Comparison of ENCODE assay signal across 16 mouse cellular contexts in the genomic region with DNA sequence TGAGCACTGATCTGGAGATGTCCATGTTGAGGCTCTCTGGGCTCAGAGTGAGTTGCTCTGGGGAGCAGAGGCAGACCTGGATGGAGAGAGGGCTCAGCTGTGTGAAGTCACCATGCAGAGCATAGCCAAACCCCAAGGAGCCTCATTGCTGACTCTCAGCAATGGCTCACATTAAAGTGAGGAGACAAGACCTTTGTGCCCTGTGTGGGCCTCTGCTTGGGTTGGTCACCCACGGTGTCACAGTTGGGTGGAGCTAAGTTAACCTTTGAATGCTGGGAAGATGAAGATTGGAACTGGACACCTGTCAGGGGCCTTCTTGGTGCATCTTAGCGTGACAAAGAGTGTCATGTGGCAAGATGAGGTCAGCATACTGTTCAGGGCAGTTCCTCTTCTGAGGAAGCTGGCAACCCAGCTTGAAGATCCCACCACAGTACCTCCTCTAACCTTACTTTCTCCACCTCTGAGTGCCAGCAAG. TPM values are rescaled to one million over a fixed set of nuclear protein-coding genes. Genes with fewer than 3 reads are reported as not detected.
DNase-seq lines count a peak whose midpoint lies in the region; TF ChIP-seq lines count a peak whose summit lies in the region.
"Had no signal": no experiment of that assay in that cellular context is flagged by ENCODE, and none has a peak within 500 bp of the region (broad histone marks: within the 10 kb centered on the region; RNA-seq: fewer than 3 reads in every experiment).

No protein-coding gene starts in this region.

- peak; percentile 48 for DNase-seq in kidney, adult 18-20 months
- peak; percentile 34 for DNase-seq in kidney, postnatal 10 days
- no peak for DNase-seq in frontal cortex, postnatal 25 days (ENCODE audit: low spot score in 2 of 2)
- DNase-seq in left cerebral cortex, adult 18-20 months (ENCODE audit: low spot score in 2 of 2), result no peak
- no peak for DNase-seq in testis, postnatal 10 days (ENCODE audit: low spot score)
- DNase-seq: cerebellum, postnatal 10 days; embryo, embryonic 11 days; heart, postnatal 4 days; liver, embryonic 13.5 days; thymus, adult 2 months had no signal

- no peak overlapping the region for H3K4me3 ChIP-seq in bone marrow, adult 2 months (replicated peaks; ENCODE audit: control insufficient read depth, low read depth, low read length)
- H3K4me3 ChIP-seq in small intestine, adult 2 months (ENCODE audit: low read depth, low read length), result no peak overlapping the region
- H3K4me3 ChIP-seq: forebrain, embryonic 13.5 days; liver, embryonic 13.5 days; megakaryocyte, embryonic 14.5 days; neural tube, embryonic 12.5 days had no signal

- 32% methylated on average over 2 of the region's 2 CpGs for WGBS in bone marrow, adult 2 months
- WGBS in small intestine, adult 2 months, result 29% methylated on average over 2 of the region's 2 CpGs

- 0 out of 2 replicates have a peak, but pooled peaks cover 5% of the 10 kb centered on the region for H3K36me3 ChIP-seq in small intestine, adult 2 months (ENCODE audit: control insufficient read depth, insufficient read depth, low read length)
- H3K36me3 ChIP-seq: liver, embryonic 13.5 days; neural tube, embryonic 12.5 days had no signal

- H3K27ac ChIP-seq in bone marrow, adult 2 months (ENCODE audit: control insufficient read depth, insufficient read depth, low read depth, low read length, poor library complexity), result 0 out of 2 replicates have a peak overlapping the region, but pooled peaks have one; percentile 4
- H3K27ac ChIP-seq in small intestine, adult 2 months (ENCODE audit: insufficient read depth, low read depth, low read length), result peak overlapping the region; percentile 67
- H3K27ac ChIP-seq: forebrain, embryonic 13.5 days; liver, embryonic 13.5 days; neural tube, embryonic 12.5 days had no signal

- H3K27me3 ChIP-seq in small intestine, adult 2 months (ENCODE audit: control insufficient read depth, insufficient read depth, low read length), result no peaks in the 10 kb centered on the region
- H3K27me3 ChIP-seq: forebrain, embryonic 13.5 days had no signal

- H3K4me1 ChIP-seq in bone marrow, adult 2 months (ENCODE audit: control insufficient read depth, insufficient read depth, low read length), result peaks cover 1% of the 10 kb centered on the region; the same call in 1 of the 2 replicates
- H3K4me1 ChIP-seq in small intestine, adult 2 months (ENCODE audit: control insufficient read depth, insufficient read depth, insufficient read length, low read length), result peaks cover 32% of the 10 kb centered on the region
- H3K4me1 ChIP-seq: forebrain, embryonic 13.5 days; liver, embryonic 13.5 days; megakaryocyte, embryonic 14.5 days; neural tube, embryonic 12.5 days had no signal

- no peak for TF ChIP-seq CTCF in bone marrow, adult 2 months (IDR thresholded peaks at IDR 0.05; ENCODE audit: control insufficient read depth, insufficient read depth, low read length)
- TF ChIP-seq CTCF in small intestine, adult 2 months (IDR thresholded peaks at IDR 0.05; ENCODE audit: extremely low read depth, insufficient read length, insufficient replicate concordance, low read depth, low read length), result no peak

- TF ChIP-seq POLR2A in bone marrow, adult 2 months (IDR thresholded peaks at IDR 0.05; ENCODE audit: borderline replicate concordance, control insufficient read depth, low read depth, low read length), result no peak
- TF ChIP-seq POLR2A in small intestine, adult 2 months (IDR thresholded peaks at IDR 0.05; ENCODE audit: low read depth, low read length), result no peak

RNA-seq across cellular contexts. Expression of a gene that starts 16.0 kb away (rescaled TPM):
- 4.0 and 11.8 TPM in 2 replicates for polyA plus RNA-seq in bone marrow, adult 2 months (2011; ENCODE audit: insufficient read depth, insufficient read length, low replicate concordance, missing spikeins)
- polyA plus RNA-seq in small intestine, adult 2 months (2012; rRNA removed), result 5.9 and 17.0 TPM in 2 replicates
- total RNA-seq in left cerebral cortex, adult 18-20 months (2021), result under 1 TPM; 0.19 to 0.37 TPM
- total RNA-seq: MEL had no signal

RNA-seq across cellular contexts. Expression of a gene that starts 47.0 kb away (rescaled TPM):
- polyA plus RNA-seq in bone marrow, adult 2 months (2011; ENCODE audit: insufficient read depth, insufficient read length, low replicate concordance, missing spikeins), result 4.2 and 4.3 TPM in 2 replicates
- 34.9 and 38.3 TPM in 2 replicates for polyA plus RNA-seq in small intestine, adult 2 months (2012; rRNA removed)
- 10 to 100 TPM; 64.4 to 69.2 TPM for total RNA-seq in left cerebral cortex, adult 18-20 months (2021)

RNA-seq across cellular contexts. Expression of a gene that starts 48.7 kb away (rescaled TPM):
- 0.85 TPM in 1 of 2 replicates, not detected in the other for polyA plus RNA-seq in bone marrow, adult 2 months (2011; ENCODE audit: insufficient read depth, insufficient read length, low replicate concordance, missing spikeins)
- 0.88 and 1.4 TPM in 2 replicates for polyA plus RNA-seq in small intestine, adult 2 months (2012; rRNA removed)
- 10 to 100 TPM; 28.1 to 28.2 TPM for total RNA-seq in left cerebral cortex, adult 18-20 months (2021)

RNA-seq across cellular contexts. Expression of a gene that starts 49.3 kb away (rescaled TPM):
- 3.0 and 6.3 TPM in 2 replicates for polyA plus RNA-seq in bone marrow, adult 2 months (2011; ENCODE audit: insufficient read depth, insufficient read length, low replicate concordance, missing spikeins)
- 7.6 and 14.3 TPM in 2 replicates for polyA plus RNA-seq in small intestine, adult 2 months (2012; rRNA removed)
- 10 to 100 TPM; 98.0 to 98.1 TPM for total RNA-seq in left cerebral cortex, adult 18-20 months (2021)

Comparison
In these comparisons a context has a peak if more than half of its experiments do, and no peak if none do; other contexts are left out.
1. DNase-seq: peak in kidney, adult 18-20 months (single experiment) and kidney, postnatal 10 days (single experiment); none in frontal cortex, postnatal 25 days (0 of 2), left cerebral cortex, adult 18-20 months (0 of 2) and testis, postnatal 10 days (single experiment).